Mouse (Mus musculus) G1E (cell line): ENCODE measurements around the gene Trpv1. TPM values are rescaled to one million over a fixed set of nuclear protein-coding genes. Genes with fewer than 3 reads are reported as not detected.
A peak's percentile ranks its signal among the peaks of the same experiment; 100 is the strongest.

Experiments
- ATAC-seq: 2 replicates; pipeline ENCODE4 v1.8.0; 2016; ENCODE audit warnings: mild to moderate bottlenecking; ENCODE audit not compliant: insufficient number of reproducible peaks, poor library complexity, low FRiP score, severe bottlenecking; ENCODE audit errors: extremely low read depth
- DNase-seq: peaks from one replicate; pipeline ENCODE4 v3.0.0; 2012; ENCODE audit warnings: low spot score
- H3K27me3 ChIP-seq: 2 replicates; pipeline ENCODE4 v1.6.1; 2012; ENCODE audit warnings: mild to moderate bottlenecking, low read length, inconsistent platforms; ENCODE audit not compliant: insufficient read depth
- H3K36me3 ChIP-seq: replicated peaks from 2 replicates; pipeline ENCODE3; 2012; ENCODE audit warnings: mild to moderate bottlenecking, inconsistent platforms
- H3K4me1 ChIP-seq: 2 replicates; pipeline ENCODE4 v1.6.1; 2012; ENCODE audit warnings: low read depth, low read length, inconsistent platforms, mixed read lengths; ENCODE audit not compliant: insufficient read depth
- H3K4me3 ChIP-seq: 2 replicates; pipeline ENCODE4 v1.5.1; 2012; ENCODE audit warnings: low read depth, mild to moderate bottlenecking, inconsistent platforms, low read length, moderate library complexity, mixed read lengths
- H3K9me3 ChIP-seq: replicated peaks from 2 replicates; pipeline ENCODE4 v1.6.1; 2012; ENCODE audit warnings: inconsistent platforms
- CTCF ChIP-seq: IDR thresholded peaks from 2 replicates; pipeline ENCODE4 v1.5.1; 2012; ENCODE audit warnings: low read depth, low read length, inconsistent platforms, mixed read lengths
- GATA1 ChIP-seq: IDR thresholded peaks from 2 replicates; pipeline ENCODE4 v1.6.1; 2012; ENCODE audit warnings: borderline replicate concordance, low read length, inconsistent platforms, mixed read lengths
- GATA2 ChIP-seq: IDR thresholded peaks from 2 replicates; pipeline ENCODE4 v1.6.1; 2012; ENCODE audit warnings: low read depth, low read length, inconsistent platforms, borderline replicate concordance
- POLR2AphosphoS5 ChIP-seq: IDR thresholded peaks from 2 replicates; pipeline ENCODE4 v1.6.1; 2012; ENCODE audit warnings: low read depth, low read length, inconsistent platforms; ENCODE audit not compliant: insufficient replicate concordance
- TAL1 ChIP-seq: conservative IDR thresholded peaks from 2 replicates; pipeline ENCODE4 v1.6.1; 2012; ENCODE audit warnings: low read depth, low read length, inconsistent platforms, mixed read lengths
- polyA plus RNA-seq: library from polyadenylated mRNA; stranded (reverse); fragments of >175 nt; gene quantifications from 2 replicates; pipeline ENCODE4 v1.2.3, GENCODE M21; 2012
- total RNA-seq, 2 experiments: library from RNA; stranded (forward) in 1 of 2; stranded (reverse) in 1 of 2; fragments of 200-1000 nt in 1 of 2; fragments of >200 nt in 1 of 2; fragmentation: Nextera tagmentation in 1 of 2; gene quantifications; 2 replicates each; pipeline ENCODE4 v1.2.3; 2014 to 2017

Gene Trpv1
- total RNA-seq (2014; fragmentation: Nextera tagmentation) (not detected in 2 replicates), total RNA-seq (2017) (0.12 TPM in 1 of 2 replicates, not detected in the other), polyA plus RNA-seq (not detected in 2 replicates)

DNA sequence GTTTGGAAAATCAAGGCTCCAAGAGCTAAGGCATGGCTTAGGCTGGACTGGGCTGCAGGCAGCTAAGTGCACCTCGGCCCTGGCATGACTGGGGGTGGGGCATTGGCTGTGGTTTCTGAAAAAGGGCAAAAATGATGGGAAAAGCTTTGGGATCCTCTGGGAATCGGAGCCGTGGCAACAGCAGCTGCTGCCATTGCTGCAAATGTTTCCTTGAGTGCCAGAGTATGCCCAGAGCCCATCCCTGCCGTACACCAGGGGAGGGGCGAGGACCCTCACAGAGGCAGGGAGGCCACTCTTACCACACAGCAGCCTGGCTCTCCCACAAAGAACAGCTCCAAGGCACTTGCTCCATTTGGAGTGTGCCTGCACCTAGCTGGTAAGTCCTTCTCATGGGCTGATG is at the start of gene Trpv1:
Gene Trpv1, plus strand, starts transcription at position 301 of the 400 bp plus-strand sequence.
- Histone ChIP-seq H3K4me1 (no peaks in the 10 kb centered on the region), H3K4me3 (no peak within 1 kb of the TSS), H3K27me3 (peaks cover 11% of the 10 kb centered on the region), H3K36me3 (no peaks in the 10 kb centered on the region), H3K9me3 (no peaks in the 10 kb centered on the region)
- TF ChIP-seq CTCF (no peak), GATA2 (no peak), GATA1 (no peak), POLR2AphosphoS5 (no peak), TAL1 (no peak)
- no peak for ATAC-seq
- no peak for DNase-seq

- TF ChIP-seq TAL1 = no peak
- no peak for TF ChIP-seq GATA1
- TF ChIP-seq POLR2AphosphoS5 = no peak
- TF ChIP-seq GATA2 = no peak
- no peak for TF ChIP-seq CTCF
- Histone ChIP-seq H3K27me3 (no peaks in the 10 kb centered on the region), H3K36me3 (peaks cover 77% of the 10 kb centered on the region), H3K4me3 (no peak overlapping the region), H3K9me3 (no peaks in the 10 kb centered on the region), H3K4me1 (no peaks in the 10 kb centered on the region)
- no peak for DNase-seq
- no peak for ATAC-seq
Measured at GRCm38 (mm10) chr11:73185872-73186615, 48.0 kb upstream of the Trpv1 start.

DNA sequence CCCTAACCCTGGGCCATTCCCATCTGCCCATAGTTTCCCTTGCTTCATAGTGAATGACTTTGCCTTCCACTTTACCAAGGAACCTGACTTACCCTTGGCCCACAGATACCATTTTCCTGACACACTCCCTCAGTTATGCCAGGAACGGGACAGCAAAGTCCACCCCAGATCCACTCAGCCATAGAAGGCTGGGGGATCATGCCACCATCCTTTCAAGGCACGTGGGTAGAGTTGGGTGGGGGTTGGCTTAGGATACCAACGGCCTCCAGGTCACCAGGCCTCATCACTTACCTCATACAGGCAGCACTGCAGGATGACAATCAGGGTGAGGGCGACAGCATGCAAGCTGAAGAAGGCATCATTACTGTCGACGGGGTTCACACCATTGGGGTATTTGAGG is 46.9 kb upstream of the Trpv1 start:
- DNase-seq = no peak
- no peaks in the 10 kb centered on the region for H3K4me1 ChIP-seq
- H3K9me3 ChIP-seq = no peaks in the 10 kb centered on the region
- H3K4me3 ChIP-seq = no peak overlapping the region
- TF ChIP-seq GATA2 = no peak
- TF ChIP-seq TAL1 = no peak
- TF ChIP-seq GATA1 = no peak
- TF ChIP-seq CTCF = no peak
- TF ChIP-seq POLR2AphosphoS5 = no peak
- ATAC-seq = no peak
- no peaks in the 10 kb centered on the region for H3K27me3 ChIP-seq
- H3K36me3 ChIP-seq = peaks cover 85% of the 10 kb centered on the region

- Histone ChIP-seq H3K4me3 (no peak overlapping the region), H3K36me3 (peaks cover 78% of the 10 kb centered on the region), H3K9me3 (no peaks in the 10 kb centered on the region), H3K27me3 (no peaks in the 10 kb centered on the region), H3K4me1 (peaks cover 10% of the 10 kb centered on the region)
- no peak for TF ChIP-seq GATA2
- no peak for TF ChIP-seq TAL1
- no peak for TF ChIP-seq CTCF
- TF ChIP-seq POLR2AphosphoS5 = no peak
- TF ChIP-seq GATA1 = no peak
- DNase-seq (no peak), ATAC-seq (no peak)
Measured at GRCm38 (mm10) chr11:73193047-73193446, 41.0 kb upstream of the Trpv1 start.

- peaks cover 65% of the 10 kb centered on the region for H3K36me3 ChIP-seq
- H3K4me3 ChIP-seq = no peak overlapping the region
- H3K27me3 ChIP-seq = no peaks in the 10 kb centered on the region
- no peaks in the 10 kb centered on the region for H3K9me3 ChIP-seq
- no peak for DNase-seq
- TF ChIP-seq CTCF (no peak), GATA1 (no peak), POLR2AphosphoS5 (no peak), GATA2 (no peak), TAL1 (no peak)
- peaks cover 22% of the 10 kb centered on the region for H3K4me1 ChIP-seq
- no peak for ATAC-seq
Measured at GRCm38 (mm10) chr11:73194444-73194843, 39.6 kb upstream of the Trpv1 start.

DNA sequence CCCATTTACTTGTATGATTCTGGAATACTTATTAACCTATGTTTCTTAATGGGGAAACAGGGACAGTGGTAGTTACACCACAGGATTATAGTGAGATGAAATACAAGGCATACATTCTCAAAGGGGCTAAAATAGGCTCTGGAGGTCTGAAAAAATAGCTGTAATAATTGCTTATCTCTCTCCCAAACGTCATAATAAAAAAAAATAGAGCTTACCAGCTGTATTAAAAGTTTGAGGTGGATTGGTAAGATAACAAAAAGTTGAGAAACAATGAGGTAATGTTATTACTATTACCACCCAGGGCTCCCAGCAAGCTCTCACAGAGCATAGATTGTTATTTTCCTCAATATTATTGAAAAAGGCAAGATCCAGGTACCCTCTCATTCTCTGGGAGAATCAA is 35.9 kb upstream of the Trpv1 start:
- peaks cover 31% of the 10 kb centered on the region for H3K4me1 ChIP-seq
- TF ChIP-seq GATA1 = no peak
- TF ChIP-seq TAL1 = no peak
- no peak for TF ChIP-seq CTCF
- no peak for TF ChIP-seq GATA2
- TF ChIP-seq POLR2AphosphoS5 = no peak
- ATAC-seq (no peak), DNase-seq (no peak)
- H3K9me3 ChIP-seq = no peaks in the 10 kb centered on the region
- peak overlapping the region; percentile 90 for H3K4me3 ChIP-seq
- H3K36me3 ChIP-seq = peaks cover 33% of the 10 kb centered on the region
- H3K27me3 ChIP-seq = 0 out of 2 replicates have a peak, but pooled peaks cover 3% of the 10 kb centered on the region

DNA sequence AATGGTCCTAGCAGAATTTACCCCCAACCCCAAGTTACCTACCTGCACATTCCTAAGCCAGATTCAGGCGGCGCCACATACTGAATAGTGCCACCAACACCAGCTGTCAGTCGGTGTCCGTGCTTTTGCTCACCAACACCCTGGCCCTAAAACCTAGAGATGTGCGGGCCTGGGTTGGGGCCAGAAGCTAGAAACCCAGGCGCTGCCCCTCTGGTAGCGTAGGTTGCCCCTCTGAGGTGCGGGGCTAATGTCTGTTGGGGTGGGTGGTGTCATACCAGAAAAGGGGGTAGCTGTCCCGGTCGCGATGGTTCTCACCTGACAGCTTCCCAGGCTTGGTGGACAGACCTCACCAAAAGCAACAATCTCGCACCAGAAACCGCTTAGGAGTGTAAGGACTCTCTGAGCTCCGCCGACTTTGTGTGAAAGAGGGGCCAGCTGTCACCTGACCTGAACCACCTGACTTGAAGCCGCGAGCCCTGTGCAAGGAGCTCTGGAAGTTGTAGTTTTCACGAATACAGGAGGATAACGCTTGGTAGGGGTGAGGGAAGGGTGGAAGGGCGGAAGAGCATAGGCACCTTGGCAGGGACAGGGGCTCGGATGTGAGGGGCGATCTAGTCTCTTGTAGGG is 35.4 kb upstream of the Trpv1 start, which contains the start of gene Ctns:
Gene Ctns, minus strand, starts transcription at position 440 of the 627 bp plus-strand sequence.
- Histone ChIP-seq H3K36me3 (peaks cover 29% of the 10 kb centered on the region), H3K4me3 (peak within 1 kb of the TSS; percentile 90), H3K9me3 (no peaks in the 10 kb centered on the region), H3K4me1 (peaks cover 31% of the 10 kb centered on the region), H3K27me3 (0 out of 2 replicates have a peak, but pooled peaks cover 3% of the 10 kb centered on the region)
- DNase-seq (peak; percentile 88), ATAC-seq (peak; percentile 83)
- TF ChIP-seq GATA2 (no peak), TAL1 (no peak), CTCF (no peak), POLR2AphosphoS5 (no peak), GATA1 (no peak)
